ENCODE assay signal across 8 mouse cellular contexts in genomic region chr11:54522529-54523430, GRCm38 (mm10). TPM values are rescaled to one million over a fixed set of nuclear protein-coding genes. Genes with fewer than 3 reads are reported as not detected.
DNase-seq lines count a peak whose midpoint lies in the region; ATAC-seq and TF ChIP-seq lines count a peak whose summit lies in the region.

Gene Rapgef6, plus strand, starts transcription at chr11:54522847.

- peak; percentile 91 for ATAC-seq in common myeloid progenitor, adult 5-6 weeks (replicated peaks; ENCODE audit: low read depth, poor library complexity, severe bottlenecking)
- ATAC-seq in hindbrain, postnatal 0 days: peak; percentile 98
- ATAC-seq in megakaryocyte, adult 5-6 weeks (ENCODE audit: poor library complexity, severe bottlenecking): peak; percentile 93

- no peaks in the 10 kb centered on the region for H3K36me3 ChIP-seq in hindbrain, postnatal 0 days (ENCODE audit: insufficient read depth, low read length)

- peak within 1 kb of the TSS; percentile 65 for H3K9ac ChIP-seq in hindbrain, postnatal 0 days (replicated peaks; ENCODE audit: low read length)

- no peaks in the 10 kb centered on the region for H3K27me3 ChIP-seq in hindbrain, postnatal 0 days (ENCODE audit: insufficient read depth, low read length)

- H3K4me2 ChIP-seq in hindbrain, postnatal 0 days (ENCODE audit: low read depth, low read length): peak within 1 kb of the TSS; percentile 83

- H3K4me1 ChIP-seq in hindbrain, postnatal 0 days (ENCODE audit: insufficient read depth, low read length): peaks cover 3% of the 10 kb centered on the region; the same call in 1 of the 2 replicates

- WGBS in hindbrain, postnatal 0 days: under 1% methylated on average over 73 of the region's 73 CpGs

- peak within 1 kb of the TSS; percentile 99 for H3K27ac ChIP-seq in gastrocnemius, adult 2 months
- H3K27ac ChIP-seq in hindbrain, postnatal 0 days: peak within 1 kb of the TSS; percentile 89
- H3K27ac ChIP-seq in left cerebral cortex, adult 2 months: peak within 1 kb of the TSS; percentile 95

- no peaks in the 10 kb centered on the region for H3K9me3 ChIP-seq in hindbrain, postnatal 0 days (ENCODE audit: low read length)

- DNase-seq in ZHBTc4 (ENCODE audit: low read depth, low spot score): peak; percentile 99
- DNase-seq in gastrocnemius, adult 2 months: peak; percentile 99
- DNase-seq in hindbrain, postnatal 0 days (ENCODE audit: low spot score): peak; percentile 99
- DNase-seq in left cerebral cortex, adult 2 months (ENCODE audit: extremely low spot score in 1 of 2, low spot score in 2 of 2): peak; percentile 98 to 99
- DNase-seq in right cerebral cortex, adult 2 months (ENCODE audit: low spot score in 2 of 2): peak; percentile 98
- DNase-seq in urinary bladder, postnatal 14 days (ENCODE audit: low spot score): peak; percentile 98

- no peak for TF ChIP-seq CTCF in gastrocnemius, adult 2 months (IDR thresholded peaks at IDR 0.05)
- no peak for TF ChIP-seq CTCF in hindbrain, postnatal 0 days (IDR thresholded peaks at IDR 0.05; ENCODE audit: low read depth)
- no peak for TF ChIP-seq CTCF in left cerebral cortex, adult 2 months (IDR thresholded peaks at IDR 0.05)

- intact Hi-C loops in gastrocnemius, adult 2 months (cut with DNase I): loop anchor here (5.0 to 10.0 kb wide), 2 partner anchors 85 to 408 kb away; partner anchors contain the start of gene Fnip1
- intact Hi-C loops in left cerebral cortex, adult 2 months (cut with DNase I): loop anchor here (1.0 to 10.0 kb wide), 2 partner anchors 84 to 342 kb away; partner anchors contain the start of genes Fnip1, Hint1 and Lyrm7

- H3K4me3 ChIP-seq in gastrocnemius, adult 2 months: peak within 1 kb of the TSS; percentile 91
- H3K4me3 ChIP-seq in hindbrain, postnatal 0 days (ENCODE audit: low read length): peak within 1 kb of the TSS; percentile 87
- peak within 1 kb of the TSS; percentile 91 for H3K4me3 ChIP-seq in left cerebral cortex, adult 2 months

RNA-seq across cellular contexts. Expression of gene Rapgef6, which starts in this region (rescaled TPM):
- 67.6 and 68.0 TPM in 2 replicates for total RNA-seq in common myeloid progenitor, adult 5-6 weeks (2017)
- 1 to 10 TPM; 6.7 to 9.4 TPM for total RNA-seq in gastrocnemius, adult 2 months (2021)
- total RNA-seq in hindbrain, postnatal 0 days (2014; rRNA removed): 44.9 and 47.9 TPM in 2 replicates
- polyA plus RNA-seq in hindbrain, postnatal 0 days (2015; fragmentation: Nextera tagmentation; extraction: Ambion mirVana): 31.6 and 35.1 TPM in 2 replicates
- 10 to 100 TPM; 36.9 to 37.8 TPM for total RNA-seq in left cerebral cortex, adult 2 months (2021)
- 47.7 and 55.9 TPM in 2 replicates for total RNA-seq in megakaryocyte, adult 5-6 weeks (2015)
- 54.4 and 63.9 TPM in 2 replicates for total RNA-seq in megakaryocyte, adult 5-6 weeks (2017)

Comparison
In these comparisons a context has a peak if more than half of its experiments do, and no peak if none do; other contexts are left out.
1. Peak in every context shown above with its lines: DNase-seq, ATAC-seq, H3K4me3 ChIP-seq and H3K27ac ChIP-seq.